Mouse (Mus musculus): ENCODE measurements around the gene Mcub.

- TF ChIP-seq MAFK (IDR thresholded peaks at IDR 0.05; ENCODE audit: insufficient read depth, low read depth, low read length) (no peak), CHD2 (IDR thresholded peaks at IDR 0.05; ENCODE audit: low read depth, low read length) (no peak)
Observed at GRCm38 (mm10) chr3:129943813-129944212, 26.2 kb downstream of the Mcub start.

All from ES-E14 (cell line).